Mouse (Mus musculus): ENCODE measurements around the gene Eif4g3. TPM values are rescaled to one million over a fixed set of nuclear protein-coding genes. Genes with fewer than 3 reads are reported as not detected.

The Eif4g3 gene
- polyA plus RNA-seq (2015; fragmentation: Nextera tagmentation; extraction: Ambion mirVana), result 17.2 and 20.5 TPM in 2 replicates

DNA sequence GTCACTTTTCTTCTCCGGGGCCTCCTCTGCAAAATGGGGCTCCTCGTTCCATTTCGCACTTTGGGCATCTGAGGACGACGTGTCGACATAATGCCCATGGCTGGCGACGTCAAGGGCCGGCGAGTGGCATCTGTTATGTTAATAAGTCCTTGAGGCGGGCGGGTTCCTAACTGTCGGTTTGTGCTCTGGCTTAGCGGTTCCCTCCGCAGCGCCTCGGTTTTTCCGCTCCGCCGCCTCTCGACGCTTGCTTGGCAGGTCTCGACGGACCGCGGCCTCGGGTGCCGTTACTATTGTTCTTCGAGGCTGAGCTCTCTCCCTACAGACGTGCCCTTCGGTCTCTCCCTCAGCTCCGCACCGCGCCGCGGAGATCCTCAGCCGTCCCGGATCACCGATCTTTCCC lies at the start of gene Eif4g3:
TSS of gene Eif4g3 (plus strand) at position 133 of the 400 bp plus-strand sequence.
- 2% methylated on average over 39 of the region's 39 CpGs for WGBS
- Histone ChIP-seq H3K4me3 (peak within 1 kb of the TSS; percentile 91), H3K9me3 (replicated peaks) (no peaks in the 10 kb centered on the region), H3K4me2 (peak within 1 kb of the TSS; percentile 85), H3K27me3 (no peaks in the 10 kb centered on the region), H3K36me3 (peaks cover under 1% of the 10 kb centered on the region; the same call in 1 of the 2 replicates), H3K9ac (peak within 1 kb of the TSS; percentile 94), H3K27ac (peak within 1 kb of the TSS; percentile 91), H3K4me1 (replicated peaks) (peaks cover 27% of the 10 kb centered on the region)
- peak; percentile 45; the same call in 1 of the 2 replicates for ATAC-seq (replicated peaks; ENCODE audit: insufficient number of reproducible peaks, insufficient read depth, low FRiP score, low read depth)

DNA sequence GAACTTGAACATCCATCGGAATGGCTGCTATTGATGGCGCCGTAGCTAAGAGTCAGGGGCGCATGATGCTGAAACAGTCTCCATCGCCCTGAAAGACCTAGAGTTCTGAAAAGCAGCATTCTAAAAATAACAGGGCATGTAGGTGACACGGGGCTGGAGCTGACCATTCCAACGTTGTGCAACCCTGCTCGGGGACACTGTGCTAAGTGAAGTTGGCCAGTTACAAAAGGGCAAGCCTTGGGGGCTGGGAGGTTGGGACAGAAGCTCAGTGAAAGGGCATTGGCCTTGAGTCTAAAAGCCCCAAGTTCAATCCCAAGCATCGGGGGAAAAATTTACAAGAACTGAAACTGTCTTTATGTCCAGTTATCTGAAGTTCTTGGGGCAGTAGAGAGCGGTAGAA lies 49.3 kb upstream of the Eif4g3 start:
- Histone ChIP-seq H3K36me3 (peaks cover 32% of the 10 kb centered on the region), H3K27me3 (no peaks in the 10 kb centered on the region), H3K4me1 (replicated peaks) (no peaks in the 10 kb centered on the region), H3K4me3 (no peak overlapping the region), H3K4me2 (no peak overlapping the region), H3K9me3 (replicated peaks) (no peaks in the 10 kb centered on the region), H3K9ac (no peak overlapping the region), H3K27ac (no peak overlapping the region)
- 77% methylated on average over 10 of the region's 10 CpGs for WGBS
- no peak for ATAC-seq (replicated peaks; ENCODE audit: insufficient number of reproducible peaks, insufficient read depth, low FRiP score, low read depth)

DNA sequence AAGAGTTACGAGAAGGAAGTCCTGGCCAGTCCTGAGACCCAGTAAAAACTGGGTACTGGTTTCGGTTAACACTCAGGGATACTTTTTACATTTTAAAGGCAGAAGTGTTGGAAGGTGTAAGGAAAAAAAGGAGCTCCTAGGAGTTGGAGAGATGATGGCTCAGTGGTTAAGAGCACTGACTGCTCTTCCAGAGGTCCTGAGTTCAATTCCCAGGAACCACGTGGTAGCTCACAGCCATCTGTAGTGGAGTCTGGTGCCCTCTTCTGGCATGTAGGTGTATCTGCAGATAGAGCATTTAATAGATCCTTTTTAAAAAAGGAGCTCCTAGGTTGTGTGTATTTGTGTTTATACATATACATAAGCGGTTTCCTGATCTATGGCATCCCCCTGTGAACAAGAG lies 47.4 kb upstream of the Eif4g3 start:
- no peaks in the 10 kb centered on the region for H3K27me3 ChIP-seq
- no peak overlapping the region for H3K27ac ChIP-seq
- no peaks in the 10 kb centered on the region for H3K9me3 ChIP-seq (replicated peaks)
- H3K36me3 ChIP-seq, result peaks cover 33% of the 10 kb centered on the region
- H3K4me3 ChIP-seq, result no peak overlapping the region
- WGBS, result 73% methylated on average over 4 of the region's 4 CpGs
- H3K4me2 ChIP-seq, result no peak overlapping the region
- H3K9ac ChIP-seq, result no peak overlapping the region
- no peaks in the 10 kb centered on the region for H3K4me1 ChIP-seq (replicated peaks)
- ATAC-seq (replicated peaks; ENCODE audit: insufficient number of reproducible peaks, insufficient read depth, low FRiP score, low read depth), result no peak

DNA sequence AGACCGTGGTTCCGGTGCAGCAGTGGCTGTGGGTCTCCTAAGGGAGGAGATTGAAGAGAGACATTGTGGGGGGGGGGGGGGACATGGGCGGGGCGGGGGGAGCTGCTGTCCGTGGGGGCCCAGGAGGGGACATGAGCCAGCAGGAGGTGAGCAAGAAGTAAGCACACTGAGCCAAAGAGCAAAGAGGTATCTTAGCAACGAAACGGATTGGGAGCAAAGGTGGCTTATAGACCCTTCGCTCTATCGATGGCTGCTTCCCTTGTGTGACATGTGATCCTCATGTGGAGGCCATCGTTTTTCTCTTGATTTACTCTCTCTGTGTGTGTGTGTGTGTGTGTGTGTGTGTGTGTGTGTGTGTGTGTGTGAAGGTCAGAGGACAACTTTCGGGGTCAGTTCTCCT lies 46.4 kb upstream of the Eif4g3 start:
- H3K27ac ChIP-seq, result no peak overlapping the region
- WGBS, result 87% methylated on average over 8 of the region's 11 CpGs
- no peaks in the 10 kb centered on the region for H3K4me1 ChIP-seq (replicated peaks)
- no peaks in the 10 kb centered on the region for H3K9me3 ChIP-seq (replicated peaks)
- no peak for ATAC-seq (replicated peaks; ENCODE audit: insufficient number of reproducible peaks, insufficient read depth, low FRiP score, low read depth)
- no peak overlapping the region for H3K4me2 ChIP-seq
- H3K36me3 ChIP-seq, result peaks cover 33% of the 10 kb centered on the region
- H3K9ac ChIP-seq, result no peak overlapping the region
- H3K27me3 ChIP-seq, result no peaks in the 10 kb centered on the region
- H3K4me3 ChIP-seq, result no peak overlapping the region

DNA sequence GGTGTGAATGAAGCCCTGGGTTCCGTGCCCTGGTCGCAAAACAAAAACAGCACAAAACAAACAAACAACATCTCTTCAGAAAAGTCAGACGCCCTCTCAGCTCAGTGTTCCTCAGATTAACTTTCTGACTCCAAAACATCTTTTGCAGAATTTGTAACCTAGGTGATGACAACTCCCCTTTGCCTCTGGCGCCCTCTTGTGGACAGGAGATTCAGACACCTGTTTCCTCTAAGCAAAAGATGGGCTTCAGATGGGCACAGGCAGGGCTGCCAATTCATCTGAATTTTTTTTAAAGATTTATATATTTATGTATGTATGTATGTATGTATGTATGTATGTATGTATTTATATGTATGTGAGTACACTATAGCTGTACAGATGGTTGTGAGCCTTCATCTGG lies 40.0 kb upstream of the Eif4g3 start:
- Histone ChIP-seq H3K9me3 (replicated peaks) (no peaks in the 10 kb centered on the region), H3K4me2 (no peak overlapping the region), H3K4me1 (replicated peaks) (peaks cover 7% of the 10 kb centered on the region), H3K9ac (no peak overlapping the region), H3K36me3 (peaks cover 27% of the 10 kb centered on the region), H3K27ac (no peak overlapping the region), H3K27me3 (no peaks in the 10 kb centered on the region), H3K4me3 (no peak overlapping the region)
- ATAC-seq (replicated peaks; ENCODE audit: insufficient number of reproducible peaks, insufficient read depth, low FRiP score, low read depth), result no peak
- WGBS, result 45% methylated on average over 4 of the region's 4 CpGs

DNA sequence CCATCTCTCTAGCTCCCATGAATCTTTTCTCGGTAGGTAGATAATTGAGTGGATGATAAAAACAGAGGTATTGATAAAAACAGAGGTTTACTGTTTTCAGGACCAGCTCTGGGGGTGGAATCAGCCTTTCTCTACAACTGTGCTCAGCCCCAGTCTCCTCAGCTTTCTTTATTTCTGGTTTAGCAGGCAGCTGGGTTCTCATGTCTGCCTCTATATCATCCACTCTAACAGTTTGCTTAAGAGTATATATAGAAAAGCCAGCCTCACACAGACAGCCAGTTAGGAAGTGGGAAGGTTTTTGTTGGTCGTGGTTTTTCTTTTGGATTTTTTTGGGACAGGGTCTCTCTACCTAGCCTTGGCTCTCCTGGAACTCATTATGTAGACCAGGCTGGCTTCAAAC lies 38.6 kb upstream of the Eif4g3 start:
- ATAC-seq (replicated peaks; ENCODE audit: insufficient number of reproducible peaks, insufficient read depth, low FRiP score, low read depth), result no peak
- Histone ChIP-seq H3K4me2 (no peak overlapping the region), H3K9ac (no peak overlapping the region), H3K27ac (0 out of 2 replicates have a peak overlapping the region, but pooled peaks have one; percentile 12), H3K36me3 (peaks cover 31% of the 10 kb centered on the region), H3K4me1 (replicated peaks) (peaks cover 7% of the 10 kb centered on the region), H3K4me3 (no peak overlapping the region), H3K27me3 (no peaks in the 10 kb centered on the region), H3K9me3 (replicated peaks) (no peaks in the 10 kb centered on the region)
- WGBS, result 76% methylated on average over 2 of the region's 2 CpGs

DNA sequence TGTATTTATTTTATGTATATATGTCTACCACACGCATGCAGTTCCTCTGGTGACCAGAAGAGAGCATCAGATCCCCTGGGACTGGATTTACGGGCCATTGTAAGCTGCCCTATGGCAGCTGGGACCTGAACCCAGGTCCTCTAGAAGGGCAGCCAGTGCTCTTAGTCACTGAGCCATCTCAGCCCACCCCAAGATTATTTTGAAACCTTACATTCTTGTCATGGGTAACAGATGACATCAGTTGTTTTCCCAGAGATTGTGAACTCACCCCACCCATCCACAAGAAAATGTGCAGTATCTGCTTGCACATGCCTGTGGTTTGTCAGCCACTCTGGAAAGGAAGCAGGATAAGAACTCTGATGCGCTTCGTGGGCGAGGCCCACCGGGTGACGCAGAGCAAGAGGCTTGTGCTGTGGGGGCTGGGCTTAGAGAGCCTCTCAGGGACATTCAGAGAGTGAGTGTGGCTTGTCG lies 37.9 kb upstream of the Eif4g3 start:
- Histone ChIP-seq H3K9me3 (replicated peaks) (no peaks in the 10 kb centered on the region), H3K27ac (0 out of 2 replicates have a peak overlapping the region, but pooled peaks have one; percentile 12)

DNA sequence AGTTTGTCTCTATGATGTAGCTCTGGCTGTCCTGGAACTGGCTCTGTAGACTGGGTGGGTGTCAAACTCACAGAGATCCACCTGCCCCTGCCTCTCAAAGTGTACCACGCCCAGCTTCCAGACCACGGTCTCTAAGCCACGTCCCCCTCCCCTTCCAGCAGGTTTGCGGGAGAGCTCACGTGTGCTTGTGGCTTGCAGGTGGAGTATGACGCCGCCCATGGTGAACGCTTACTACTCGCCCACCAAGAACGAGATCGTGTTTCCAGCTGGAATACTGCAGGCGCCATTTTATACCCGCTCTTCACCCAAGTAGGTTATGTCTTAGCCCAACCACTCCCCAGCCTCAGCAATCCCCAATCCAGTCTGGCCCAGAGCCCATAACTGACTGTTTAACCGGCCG lies 36.6 kb upstream of the Eif4g3 start:
- H3K27ac ChIP-seq, result no peak overlapping the region
- no peak overlapping the region for H3K9ac ChIP-seq
- no peak for ATAC-seq (replicated peaks; ENCODE audit: insufficient number of reproducible peaks, insufficient read depth, low FRiP score, low read depth)
- no peak overlapping the region for H3K4me3 ChIP-seq
- peaks cover 24% of the 10 kb centered on the region for H3K36me3 ChIP-seq
- H3K4me1 ChIP-seq (replicated peaks), result peaks cover 17% of the 10 kb centered on the region
- 97% methylated on average over 15 of the region's 15 CpGs for WGBS
- no peaks in the 10 kb centered on the region for H3K27me3 ChIP-seq
- no peaks in the 10 kb centered on the region for H3K9me3 ChIP-seq (replicated peaks)
- H3K4me2 ChIP-seq, result no peak overlapping the region

More for the DNA sequence above, 37.9 kb upstream of the Eif4g3 start:
- 34% methylated on average over 8 of the region's 8 CpGs for WGBS
- Histone ChIP-seq H3K4me1 (replicated peaks) (peaks cover 7% of the 10 kb centered on the region), H3K4me3 (no peak overlapping the region), H3K4me2 (no peak overlapping the region), H3K27me3 (no peaks in the 10 kb centered on the region), H3K36me3 (peaks cover 31% of the 10 kb centered on the region), H3K9ac (no peak overlapping the region)
- peak; percentile 60; the same call in 1 of the 2 replicates for ATAC-seq (replicated peaks; ENCODE audit: insufficient number of reproducible peaks, insufficient read depth, low FRiP score, low read depth)

DNA sequence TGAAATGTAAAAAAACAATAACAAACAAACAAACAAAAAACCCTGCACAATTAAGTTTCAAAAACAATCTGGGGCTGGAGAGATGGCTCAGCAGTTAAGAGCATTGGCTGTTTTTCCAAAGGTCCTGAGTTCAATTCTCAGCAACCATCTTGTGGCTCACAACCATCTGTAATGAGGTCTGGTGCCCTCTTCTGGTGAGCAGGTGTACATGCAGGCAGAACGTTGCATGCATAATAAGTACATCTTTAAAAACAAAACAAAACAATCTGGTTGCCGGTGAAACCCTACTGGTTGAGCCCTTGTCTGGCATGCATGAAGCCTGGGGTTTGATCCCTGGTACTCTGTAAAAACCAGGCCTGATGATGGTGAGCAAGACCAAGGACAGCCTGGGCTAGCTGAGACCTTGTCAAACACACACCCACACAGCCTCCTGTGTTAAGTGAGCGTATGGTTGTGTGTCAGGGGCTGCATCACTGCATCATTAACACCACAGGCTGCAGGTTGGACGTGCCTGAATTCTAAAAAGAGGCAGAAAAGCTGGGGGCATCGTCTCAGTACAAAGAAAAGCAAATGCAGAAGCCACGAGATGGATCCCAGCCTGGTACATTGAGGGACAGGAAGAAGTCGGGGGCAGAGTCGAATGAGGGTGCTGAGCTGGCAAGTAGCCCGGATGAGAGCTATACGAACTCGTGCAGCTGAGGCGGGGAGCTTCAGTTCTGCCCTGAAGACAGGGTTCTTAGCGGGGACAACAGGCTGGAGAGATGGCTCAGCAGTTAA lies 32.7 kb upstream of the Eif4g3 start:
- H3K9me3 ChIP-seq (replicated peaks), result no peaks in the 10 kb centered on the region
- WGBS, result 67% methylated on average over 13 of the region's 13 CpGs
- H3K36me3 ChIP-seq, result peaks cover 32% of the 10 kb centered on the region
- H3K4me3 ChIP-seq, result no peak overlapping the region
- H3K27me3 ChIP-seq, result no peaks in the 10 kb centered on the region
- no peak overlapping the region for H3K9ac ChIP-seq
- peaks cover 14% of the 10 kb centered on the region for H3K4me1 ChIP-seq (replicated peaks)
- H3K27ac ChIP-seq, result no peak overlapping the region; the same call in 1 of the 2 replicates
- H3K4me2 ChIP-seq, result no peak overlapping the region
- no peak for ATAC-seq (replicated peaks; ENCODE audit: insufficient number of reproducible peaks, insufficient read depth, low FRiP score, low read depth)

DNA sequence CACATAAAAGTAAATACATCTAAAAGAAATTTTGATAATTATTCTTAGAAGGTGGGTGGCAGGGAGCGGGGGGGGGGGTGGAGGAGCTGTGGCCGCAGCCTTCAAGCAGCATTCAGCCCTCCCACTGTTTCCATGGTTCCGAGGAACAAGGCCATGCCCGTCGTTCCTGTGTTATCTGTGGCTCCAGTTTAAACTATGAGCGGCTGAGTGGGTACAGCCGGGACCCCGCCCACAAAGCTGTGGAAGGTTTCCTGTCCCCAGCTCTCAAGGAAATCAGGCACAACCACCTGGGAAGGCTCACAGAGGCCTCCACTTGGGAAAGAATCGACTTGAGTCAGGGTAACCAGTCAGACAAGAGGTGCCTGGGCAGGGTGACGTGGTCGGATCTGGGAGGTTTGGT lies 32.1 kb upstream of the Eif4g3 start:
- H3K27ac ChIP-seq, result 0 out of 2 replicates have a peak overlapping the region, but pooled peaks have one; percentile 25
- H3K4me3 ChIP-seq, result no peak overlapping the region
- H3K27me3 ChIP-seq, result no peaks in the 10 kb centered on the region
- 30% methylated on average over 11 of the region's 11 CpGs for whole genome bisulfite sequencing
- no peak overlapping the region for H3K9ac ChIP-seq
- no peaks in the 10 kb centered on the region for H3K9me3 ChIP-seq (replicated peaks)
- ATAC-seq (replicated peaks; ENCODE audit: insufficient number of reproducible peaks, insufficient read depth, low FRiP score, low read depth), result peak; percentile 53; the same call in 1 of the 2 replicates
- peaks cover 10% of the 10 kb centered on the region for H3K4me1 ChIP-seq (replicated peaks)
- H3K4me2 ChIP-seq, result no peak overlapping the region
- peaks cover 32% of the 10 kb centered on the region for H3K36me3 ChIP-seq

DNA sequence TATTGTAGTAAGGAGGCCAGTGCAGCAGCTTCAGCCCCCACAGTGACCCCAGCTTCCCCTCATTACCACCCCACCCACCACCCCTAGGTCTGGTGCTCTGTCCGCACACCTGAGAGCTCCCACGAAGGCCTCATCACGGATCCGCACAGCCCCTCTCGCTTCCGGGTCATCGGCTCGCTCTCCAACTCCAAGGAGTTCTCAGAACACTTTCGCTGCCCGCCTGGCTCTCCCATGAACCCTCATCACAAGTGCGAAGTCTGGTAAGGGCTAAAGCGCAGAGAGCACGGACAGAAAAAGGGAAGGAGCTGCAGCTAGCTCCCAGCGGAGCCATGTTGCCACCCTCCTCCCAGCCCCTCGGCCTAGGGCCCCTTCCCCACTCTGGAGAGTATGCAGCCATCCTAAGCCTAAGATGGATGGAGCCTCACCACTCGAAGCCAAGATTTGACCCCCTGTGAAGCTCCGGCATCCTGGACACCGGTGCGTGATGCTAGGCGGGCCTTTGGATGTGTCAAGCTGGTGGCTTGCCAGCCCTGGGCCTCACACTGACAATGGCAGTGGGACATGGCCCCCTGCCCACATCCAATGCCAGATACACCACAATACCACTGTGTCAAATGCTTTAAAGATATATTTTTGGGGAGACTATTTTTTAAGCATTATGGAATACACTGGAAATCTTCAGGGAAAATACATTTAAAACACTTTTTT lies 30.0 kb upstream of the Eif4g3 start:
- no peak overlapping the region for H3K4me2 ChIP-seq
- ATAC-seq (replicated peaks; ENCODE audit: insufficient number of reproducible peaks, insufficient read depth, low FRiP score, low read depth), result no peak

More for the DNA sequence above, 30.0 kb upstream of the Eif4g3 start:
- no peaks in the 10 kb centered on the region for H3K9me3 ChIP-seq (replicated peaks)
- H3K4me3 ChIP-seq, result no peak overlapping the region
- WGBS, result 92% methylated on average over 20 of the region's 20 CpGs
- H3K9ac ChIP-seq, result no peak overlapping the region
- H3K4me1 ChIP-seq (replicated peaks), result peaks cover 10% of the 10 kb centered on the region
- H3K36me3 ChIP-seq, result peaks cover 31% of the 10 kb centered on the region
- no peaks in the 10 kb centered on the region for H3K27me3 ChIP-seq
- H3K27ac ChIP-seq, result no peak overlapping the region
